Mouse (Mus musculus) heart, postnatal 0 days (tissue): ENCODE measurements around the gene Tle6. TPM values are rescaled to one million over a fixed set of nuclear protein-coding genes. Genes with fewer than 3 reads are reported as not detected.

Experiments used
- ATAC-seq: fragments of 200-750 bp; cut with Nextera tagmentation; 2 replicates; pipeline ENCODE4 v1.8.0; 2017; ENCODE audit warnings: low read depth, moderate number of reproducible peaks, moderate library complexity; ENCODE audit not compliant: insufficient read depth
- DNase-seq: peaks from one replicate; pipeline ENCODE4 v3.0.0-alpha.2; 2016; ENCODE audit warnings: low spot score
- H3K27ac ChIP-seq: fragments of 300-500 bp; sonication (generic); 2 replicates; pipeline ENCODE4 v1.5.1; 2014; ENCODE audit warnings: low read depth, mild to moderate bottlenecking
- H3K27me3 ChIP-seq: fragments of 300-500 bp; sonication (generic); 2 replicates; pipeline ENCODE4 v1.6.1; 2014; ENCODE audit warnings: low read length, mixed read lengths; ENCODE audit not compliant: control insufficient read depth, insufficient read depth
- H3K36me3 ChIP-seq: fragments of 300-500 bp; sonication (generic); replicated peaks from 2 replicates; pipeline ENCODE4 v1.6.1; 2014; ENCODE audit warnings: low read length, mixed read lengths; ENCODE audit not compliant: control insufficient read depth, insufficient read depth
- H3K4me1 ChIP-seq: fragments of 300-500 bp; sonication (generic); 2 replicates; pipeline ENCODE4 v1.6.1; 2014; ENCODE audit warnings: antibody characterized with exemption; ENCODE audit not compliant: control insufficient read depth, insufficient read depth
- H3K4me2 ChIP-seq: fragments of 300-500 bp; sonication (generic); 2 replicates; pipeline ENCODE4 v1.6.1; 2014; ENCODE audit warnings: low read depth, mild to moderate bottlenecking, low read length, moderate library complexity
- H3K4me3 ChIP-seq: fragments of 300-500 bp; sonication (generic); 2 replicates; pipeline ENCODE4 v1.5.1; 2014; ENCODE audit warnings: low read depth, low read length
- H3K9ac ChIP-seq: fragments of 300-500 bp; sonication (generic); replicated peaks from 2 replicates; pipeline ENCODE4 v1.6.1; 2014; ENCODE audit warnings: low read depth, low read length, mixed read lengths
- H3K9me3 ChIP-seq: fragments of 300-500 bp; sonication (generic); replicated peaks from 2 replicates; pipeline ENCODE4 v1.6.1; 2016; ENCODE audit warnings: low read length; ENCODE audit not compliant: control insufficient read depth
- CTCF ChIP-seq: IDR thresholded peaks from 2 replicates; pipeline ENCODE4 v1.5.1; 2016; ENCODE audit warnings: antibody characterized with exemption, control low read depth, low read depth
- EP300 ChIP-seq: IDR thresholded peaks from 2 replicates; pipeline ENCODE4 v1.6.1; 2016; ENCODE audit warnings: antibody characterized with exemption, low read depth
- WGBS: fragments of 180-500 bp; shearing (Covaris S2); extraction: QIAGEN DNeasy Blood & Tissue Kit; methylation state at CpG from one replicate; pipeline ENCODE4 v1.1.7; 2014; 5-methylcytosine and 5-hydroxymethylcytosine counted together
- polyA plus RNA-seq: library from polyadenylated mRNA; unstranded; fragments of >200 nt; fragmentation: Nextera tagmentation; extraction: Ambion mirVana; gene quantifications from 2 replicates; pipeline ENCODE4 v1.2.1, GENCODE M21; 2015
- total RNA-seq: library from RNA; depleted of rRNA; stranded (reverse); fragments of >200 nt; gene quantifications from 2 replicates; pipeline ENCODE4 v1.2.3, GENCODE M21; 2014; ENCODE audit warnings: low replicate concordance

The Tle6 gene
- total and polyA plus RNA-seq, 2 experiments from 2014 or later: 18.6 to 19.3 TPM

- no peak overlapping the region for H3K4me3 ChIP-seq
- peaks cover 43% of the 10 kb centered on the region for H3K4me1 ChIP-seq
- H3K27me3 ChIP-seq: 0 out of 2 replicates have a peak, but pooled peaks cover 8% of the 10 kb centered on the region
- H3K27ac ChIP-seq: no peak overlapping the region
- DNase-seq: no peak
- H3K9ac ChIP-seq: no peak overlapping the region
- no peak overlapping the region for H3K4me2 ChIP-seq
- TF ChIP-seq EP300 (no peak), CTCF (no peak)
- no peaks in the 10 kb centered on the region for H3K36me3 ChIP-seq
- ATAC-seq: no peak
- H3K9me3 ChIP-seq: no peaks in the 10 kb centered on the region
- WGBS: 81% methylated on average over 5 of the region's 5 CpGs
These were observed 1.2 kb downstream of the Tle6 start for GRCm38 (mm10) chr10:81599630-81600029.

DNA sequence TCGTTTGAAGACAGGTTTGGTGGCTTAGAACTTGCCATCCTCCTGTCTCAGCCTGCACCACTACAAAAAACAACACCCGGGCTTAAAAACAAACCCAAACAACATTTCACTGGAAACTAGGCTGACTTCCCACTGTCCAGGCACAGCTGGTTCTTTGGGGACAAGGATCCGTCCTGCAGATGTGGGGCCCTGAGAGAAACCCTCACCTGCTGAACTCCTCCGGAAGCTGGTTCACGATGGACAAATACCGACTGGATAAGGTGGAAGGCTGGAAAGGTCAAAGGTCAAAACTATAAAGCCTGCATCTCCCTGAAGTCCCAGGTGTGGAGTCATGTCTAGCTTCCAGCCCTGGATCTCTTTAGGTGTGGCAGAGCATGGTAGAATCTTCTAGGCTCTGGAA lies 2.0 kb downstream of the Tle6 start:
- no peak for TF ChIP-seq CTCF
- WGBS: 57% methylated on average over 6 of the region's 6 CpGs
- ATAC-seq: no peak

GRCm38 (mm10) chr10:81598342-81598741 lies 2.5 kb downstream of the Tle6 start:
- WGBS: 52% methylated on average over 3 of the region's 3 CpGs
- Histone ChIP-seq H3K36me3 (no peaks in the 10 kb centered on the region), H3K9me3 (no peaks in the 10 kb centered on the region), H3K4me2 (no peak overlapping the region), H3K4me1 (peaks cover 43% of the 10 kb centered on the region), H3K27ac (no peak overlapping the region), H3K4me3 (no peak overlapping the region), H3K27me3 (0 out of 2 replicates have a peak, but pooled peaks cover 8% of the 10 kb centered on the region), H3K9ac (no peak overlapping the region)
- ATAC-seq (no peak), DNase-seq (no peak)
- TF ChIP-seq CTCF: no peak

More for the DNA sequence above, 2.0 kb downstream of the Tle6 start:
- H3K27ac ChIP-seq: no peak overlapping the region
- H3K27me3 ChIP-seq: 0 out of 2 replicates have a peak, but pooled peaks cover 8% of the 10 kb centered on the region
- DNase-seq: no peak
- no peaks in the 10 kb centered on the region for H3K9me3 ChIP-seq
- H3K36me3 ChIP-seq: no peaks in the 10 kb centered on the region
- peaks cover 43% of the 10 kb centered on the region for H3K4me1 ChIP-seq
- no peak overlapping the region for H3K4me2 ChIP-seq
- no peak overlapping the region for H3K9ac ChIP-seq
- no peak overlapping the region for H3K4me3 ChIP-seq

DNA sequence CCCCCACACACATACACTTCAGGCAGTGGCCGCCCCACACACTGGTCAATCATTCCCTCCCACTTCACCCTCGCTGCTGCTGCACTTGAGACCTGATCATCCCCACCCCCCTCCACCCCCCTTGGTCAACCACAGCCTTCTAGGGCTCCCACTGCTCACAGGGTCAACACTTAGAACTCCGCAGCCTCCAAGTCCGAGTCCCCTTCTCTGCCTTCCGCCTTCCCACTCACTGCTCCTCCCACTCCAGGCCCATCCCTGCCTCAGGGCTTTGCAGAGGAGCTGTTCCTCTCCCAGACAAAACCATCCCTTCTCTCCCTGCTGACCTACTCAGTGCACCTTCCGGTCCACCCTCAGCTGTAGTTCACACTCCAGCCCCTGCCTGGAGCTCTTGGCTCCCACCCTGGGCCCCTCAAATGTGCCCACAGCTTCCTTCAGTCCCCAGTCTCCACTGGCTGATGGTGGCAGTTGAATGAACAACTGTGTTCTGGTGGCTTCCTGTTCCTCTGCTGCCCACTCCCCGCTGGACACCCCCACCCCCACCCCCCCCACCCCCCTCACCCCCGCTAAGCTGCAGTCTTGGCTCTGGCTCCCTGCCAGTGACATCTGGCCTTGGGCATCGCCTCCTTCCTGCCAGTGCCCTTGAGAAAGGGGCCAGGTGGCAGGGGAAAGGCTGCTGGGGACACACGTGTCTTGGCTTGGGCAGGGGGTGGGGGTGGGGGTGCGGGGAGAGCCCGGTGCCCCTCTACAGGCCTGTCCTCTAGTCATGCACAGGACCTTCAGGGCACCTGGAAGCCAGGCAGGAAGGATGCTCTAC lies 3.5 kb downstream of the Tle6 start:
- DNase-seq (peak; percentile 44), ATAC-seq (peak; percentile 16)
- H3K9me3 ChIP-seq: no peaks in the 10 kb centered on the region
- H3K36me3 ChIP-seq: no peaks in the 10 kb centered on the region
- peak overlapping the region; percentile 36 for H3K4me3 ChIP-seq
- WGBS: 3% methylated on average over 11 of the region's 12 CpGs
- H3K27ac ChIP-seq: peak overlapping the region; percentile 68
- TF ChIP-seq EP300 (no peak), CTCF (no peak)
- 0 out of 2 replicates have a peak, but pooled peaks cover 8% of the 10 kb centered on the region for H3K27me3 ChIP-seq
- H3K4me1 ChIP-seq: peaks cover 43% of the 10 kb centered on the region
- H3K4me2 ChIP-seq: peak overlapping the region; percentile 56
- peak overlapping the region; percentile 25; the same call in 1 of the 2 replicates for H3K9ac ChIP-seq

GRCm38 (mm10) chr10:81596611-81597010 lies 4.3 kb downstream of the Tle6 start:
- no peak for ATAC-seq
- 0 out of 2 replicates have a peak, but pooled peaks cover 8% of the 10 kb centered on the region for H3K27me3 ChIP-seq
- DNase-seq: no peak
- H3K9me3 ChIP-seq: no peaks in the 10 kb centered on the region
- H3K9ac ChIP-seq: 0 out of 2 replicates have a peak overlapping the region, but pooled peaks have one; percentile 25
- H3K27ac ChIP-seq: peak overlapping the region; percentile 68
- H3K4me3 ChIP-seq: peak overlapping the region; percentile 36
- H3K36me3 ChIP-seq: no peaks in the 10 kb centered on the region
- TF ChIP-seq EP300 (no peak), CTCF (no peak)
- 5% methylated on average over 10 of the region's 10 CpGs for WGBS
- peaks cover 43% of the 10 kb centered on the region for H3K4me1 ChIP-seq
- H3K4me2 ChIP-seq: peak overlapping the region; percentile 56
